Mouse (Mus musculus): ENCODE measurements at regions not wholly inside any gene's neighbourhood (a gene's known extent, or its start where the extent isn't known, plus 50 kb on each side); places are given as distances from the start of the nearest gene placed in this dataset.

DNA sequence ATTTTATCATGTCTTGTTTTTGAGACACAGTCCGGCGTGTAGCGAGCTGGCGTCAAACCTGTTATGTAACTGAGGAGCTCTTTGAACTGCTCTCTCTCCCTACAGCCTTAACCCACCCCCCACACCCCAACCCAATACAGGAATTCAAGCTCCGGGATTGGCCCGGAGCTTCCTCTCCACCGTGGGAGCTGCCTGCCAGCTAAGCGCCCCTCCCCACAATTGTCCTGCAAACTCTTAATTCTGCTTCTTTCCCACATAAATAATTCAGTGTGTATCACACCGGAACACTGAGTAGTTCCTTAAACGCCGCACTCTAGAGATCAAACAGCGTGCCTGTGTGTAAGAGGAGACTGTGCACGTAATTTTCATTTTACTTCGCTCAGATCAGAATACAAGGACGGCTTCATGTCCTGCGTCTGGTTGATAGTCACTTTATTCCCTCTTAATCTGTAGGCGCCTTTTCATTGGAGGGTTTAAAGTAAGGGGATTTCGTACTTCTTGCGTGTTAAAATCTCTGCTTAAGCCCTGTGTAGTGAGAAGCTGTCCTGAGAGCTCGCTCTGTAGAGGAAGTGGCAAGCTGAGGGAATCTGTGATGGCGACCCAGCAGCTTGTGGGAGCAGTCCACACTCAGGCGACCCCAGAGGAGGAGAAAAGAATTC, 95.3 kb upstream of the Pabpc6 start:
- Histone ChIP-seq H3K27ac (ENCODE audit: insufficient read depth, low read length) (no peak overlapping the region), H3K4me1 (ENCODE audit: control insufficient read depth, insufficient read depth, low read length) (no peaks in the 10 kb centered on the region), H3K9ac (ENCODE audit: low read depth, poor library complexity, severe bottlenecking) (no peak overlapping the region)

DNA sequence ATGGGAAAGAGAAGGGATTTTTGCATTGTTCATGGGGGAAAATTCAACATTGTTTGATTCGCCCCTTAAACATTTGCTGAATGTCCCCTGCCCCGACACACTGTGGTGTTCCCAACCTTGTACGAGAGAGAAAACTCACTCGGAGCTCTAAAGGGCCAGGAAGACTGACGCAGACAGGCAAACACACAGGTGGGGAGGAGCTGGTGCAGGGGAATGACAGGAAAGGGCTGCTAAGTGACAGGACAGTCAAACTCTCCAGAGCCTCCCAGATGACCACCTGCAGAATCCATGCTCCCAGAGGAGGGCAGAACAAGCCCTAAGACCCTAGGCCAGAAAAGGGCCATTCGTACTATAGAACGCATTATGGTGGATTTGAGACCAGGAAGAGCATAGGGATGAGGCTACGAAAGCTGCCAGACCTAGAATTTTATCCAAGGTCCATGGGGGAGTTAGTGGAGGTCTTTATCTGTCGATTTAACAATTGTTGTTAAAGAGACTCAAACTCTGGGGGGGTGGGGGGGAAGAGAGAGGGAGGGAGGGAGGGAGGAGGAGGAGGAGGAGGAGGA, 94.6 kb upstream of the Pabpc6 start:
- Histone ChIP-seq H3K9ac (ENCODE audit: low read depth, poor library complexity, severe bottlenecking) (no peak overlapping the region), H3K27ac (ENCODE audit: insufficient read depth, low read length) (no peak overlapping the region)

More for the DNA sequence above, 95.3 kb upstream of the Pabpc6 start:
- Histone ChIP-seq H3K36me3 (ENCODE audit: control insufficient read depth, insufficient read depth, low read length, poor library complexity, severe bottlenecking) (no peaks in the 10 kb centered on the region), H3K9me3 (replicated peaks; ENCODE audit: control insufficient read depth, insufficient read depth, low read length, poor library complexity, severe bottlenecking) (peaks cover 8% of the 10 kb centered on the region; the same call in 1 of the 2 replicates), H3K27me3 (ENCODE audit: control insufficient read depth, insufficient read depth, low read length, poor library complexity, severe bottlenecking) (no peaks in the 10 kb centered on the region), H3K4me3 (ENCODE audit: low read depth, low read length) (no peak overlapping the region)
- TF ChIP-seq CTCF (IDR thresholded peaks at IDR 0.05; ENCODE audit: low read depth, low read length) (no peak), EP300 (IDR thresholded peaks at IDR 0.05; ENCODE audit: insufficient read depth, low read depth, low read length) (no peak), POLR2A (IDR thresholded peaks at IDR 0.05; ENCODE audit: insufficient read depth, low read length) (no peak)

DNA sequence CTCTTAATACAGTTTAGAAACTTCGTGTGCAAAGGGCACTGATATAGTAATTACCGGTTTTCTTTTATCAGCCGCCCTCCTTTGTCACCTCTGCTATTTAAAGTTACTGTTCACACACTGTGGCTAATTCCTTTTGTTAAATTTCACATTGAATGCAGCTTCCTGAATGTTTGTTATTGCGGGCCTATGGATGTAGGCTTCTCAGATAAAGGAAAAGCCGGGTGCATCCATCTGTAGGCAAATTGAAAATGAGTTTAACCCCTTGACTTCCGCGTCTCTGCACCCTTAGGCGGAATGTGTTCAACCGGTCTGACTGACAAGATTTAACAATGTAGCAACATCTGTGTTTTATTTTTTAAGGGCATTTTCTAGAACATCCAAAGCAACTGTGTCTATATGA, 93.6 kb upstream of the Pabpc6 start:
- Histone ChIP-seq H3K9ac (ENCODE audit: low read depth, poor library complexity, severe bottlenecking) (no peak overlapping the region), H3K4me3 (ENCODE audit: low read depth, low read length) (no peak overlapping the region), H3K4me1 (ENCODE audit: control insufficient read depth, insufficient read depth, low read length) (no peaks in the 10 kb centered on the region)

More for the DNA sequence above, 94.6 kb upstream of the Pabpc6 start:
- Histone ChIP-seq H3K9me3 (replicated peaks; ENCODE audit: control insufficient read depth, insufficient read depth, low read length, poor library complexity, severe bottlenecking) (peaks cover 8% of the 10 kb centered on the region; the same call in 1 of the 2 replicates), H3K4me1 (ENCODE audit: control insufficient read depth, insufficient read depth, low read length) (no peaks in the 10 kb centered on the region), H3K4me3 (ENCODE audit: low read depth, low read length) (no peak overlapping the region), H3K36me3 (ENCODE audit: control insufficient read depth, insufficient read depth, low read length, poor library complexity, severe bottlenecking) (no peaks in the 10 kb centered on the region), H3K27me3 (ENCODE audit: control insufficient read depth, insufficient read depth, low read length, poor library complexity, severe bottlenecking) (no peaks in the 10 kb centered on the region)
- TF ChIP-seq POLR2A (IDR thresholded peaks at IDR 0.05; ENCODE audit: insufficient read depth, low read length), result no peak
- no peak for TF ChIP-seq EP300 (IDR thresholded peaks at IDR 0.05; ENCODE audit: insufficient read depth, low read depth, low read length)
- no peak for TF ChIP-seq CTCF (IDR thresholded peaks at IDR 0.05; ENCODE audit: low read depth, low read length)

DNA sequence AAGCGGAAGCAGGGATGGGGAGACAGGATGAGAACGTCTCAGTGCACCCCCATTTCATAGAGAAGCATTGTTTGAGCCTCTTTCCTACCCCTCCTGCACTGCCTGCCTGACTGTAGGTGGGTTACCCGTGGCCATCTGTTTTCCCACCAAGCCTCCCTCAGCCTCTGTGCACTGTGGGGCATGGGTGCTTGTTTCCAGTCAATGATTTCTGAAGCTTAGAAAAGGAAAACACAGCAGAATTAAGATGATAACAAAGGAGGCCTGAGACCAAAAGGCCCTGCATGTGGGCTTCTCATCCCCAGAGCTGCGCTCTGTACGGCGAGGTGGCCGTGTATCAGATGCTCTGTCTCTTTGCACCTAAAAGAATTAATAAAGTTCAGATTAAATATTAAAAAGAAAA, 92.9 kb upstream of the Pabpc6 start:
- Histone ChIP-seq H3K9me3 (replicated peaks; ENCODE audit: control insufficient read depth, insufficient read depth, low read length, poor library complexity, severe bottlenecking) (peaks cover 8% of the 10 kb centered on the region; the same call in 1 of the 2 replicates), H3K36me3 (ENCODE audit: control insufficient read depth, insufficient read depth, low read length, poor library complexity, severe bottlenecking) (no peaks in the 10 kb centered on the region), H3K9ac (ENCODE audit: low read depth, poor library complexity, severe bottlenecking) (no peak overlapping the region), H3K27me3 (ENCODE audit: control insufficient read depth, insufficient read depth, low read length, poor library complexity, severe bottlenecking) (no peaks in the 10 kb centered on the region), H3K4me1 (ENCODE audit: control insufficient read depth, insufficient read depth, low read length) (no peaks in the 10 kb centered on the region), H3K27ac (ENCODE audit: insufficient read depth, low read length) (no peak overlapping the region), H3K4me3 (ENCODE audit: low read depth, low read length) (no peak overlapping the region)
- no peak for TF ChIP-seq POLR2A (IDR thresholded peaks at IDR 0.05; ENCODE audit: insufficient read depth, low read length)
- no peak for TF ChIP-seq CTCF (IDR thresholded peaks at IDR 0.05; ENCODE audit: low read depth, low read length)
- TF ChIP-seq EP300 (IDR thresholded peaks at IDR 0.05; ENCODE audit: insufficient read depth, low read depth, low read length), result no peak

More for the DNA sequence above, 93.6 kb upstream of the Pabpc6 start:
- no peaks in the 10 kb centered on the region for H3K36me3 ChIP-seq (ENCODE audit: control insufficient read depth, insufficient read depth, low read length, poor library complexity, severe bottlenecking)
- TF ChIP-seq EP300 (IDR thresholded peaks at IDR 0.05; ENCODE audit: insufficient read depth, low read depth, low read length) (no peak), POLR2A (IDR thresholded peaks at IDR 0.05; ENCODE audit: insufficient read depth, low read length) (no peak), CTCF (IDR thresholded peaks at IDR 0.05; ENCODE audit: low read depth, low read length) (no peak)
- H3K27me3 ChIP-seq (ENCODE audit: control insufficient read depth, insufficient read depth, low read length, poor library complexity, severe bottlenecking), result no peaks in the 10 kb centered on the region
- H3K27ac ChIP-seq (ENCODE audit: insufficient read depth, low read length), result no peak overlapping the region
- H3K9me3 ChIP-seq (replicated peaks; ENCODE audit: control insufficient read depth, insufficient read depth, low read length, poor library complexity, severe bottlenecking), result peaks cover 8% of the 10 kb centered on the region; the same call in 1 of the 2 replicates

DNA sequence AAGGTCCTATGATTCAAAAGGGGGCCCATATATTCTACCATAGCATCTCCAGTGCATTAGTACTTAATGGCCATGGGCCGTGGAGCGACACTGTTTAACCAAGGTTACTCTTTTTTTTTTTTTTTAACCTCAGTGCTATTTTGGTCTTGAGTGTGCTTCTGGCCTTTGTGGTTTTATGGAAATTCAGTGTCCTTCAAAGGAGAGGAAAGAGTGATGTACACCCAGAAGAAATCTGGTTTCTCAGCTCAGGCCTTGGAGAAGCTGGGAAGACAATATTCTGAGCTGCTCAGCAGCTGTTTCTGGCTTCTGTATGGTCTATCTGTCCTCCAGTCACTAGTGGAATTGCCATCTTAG, 91.2 kb upstream of the Pabpc6 start:
- H3K4me1 ChIP-seq (ENCODE audit: control insufficient read depth, insufficient read depth, low read length), result no peaks in the 10 kb centered on the region
- H3K27me3 ChIP-seq (ENCODE audit: control insufficient read depth, insufficient read depth, low read length, poor library complexity, severe bottlenecking), result no peaks in the 10 kb centered on the region
- H3K27ac ChIP-seq (ENCODE audit: insufficient read depth, low read length), result no peak overlapping the region
- H3K9me3 ChIP-seq (replicated peaks; ENCODE audit: control insufficient read depth, insufficient read depth, low read length, poor library complexity, severe bottlenecking), result peaks cover 7% of the 10 kb centered on the region; the same call in 1 of the 2 replicates
- H3K4me3 ChIP-seq (ENCODE audit: low read depth, low read length), result no peak overlapping the region
- H3K36me3 ChIP-seq (ENCODE audit: control insufficient read depth, insufficient read depth, low read length, poor library complexity, severe bottlenecking), result no peaks in the 10 kb centered on the region
- TF ChIP-seq CTCF (IDR thresholded peaks at IDR 0.05; ENCODE audit: low read depth, low read length), result no peak
- no peak for TF ChIP-seq POLR2A (IDR thresholded peaks at IDR 0.05; ENCODE audit: insufficient read depth, low read length)
- TF ChIP-seq EP300 (IDR thresholded peaks at IDR 0.05; ENCODE audit: insufficient read depth, low read depth, low read length), result no peak
- H3K9ac ChIP-seq (ENCODE audit: low read depth, poor library complexity, severe bottlenecking), result no peak overlapping the region

DNA sequence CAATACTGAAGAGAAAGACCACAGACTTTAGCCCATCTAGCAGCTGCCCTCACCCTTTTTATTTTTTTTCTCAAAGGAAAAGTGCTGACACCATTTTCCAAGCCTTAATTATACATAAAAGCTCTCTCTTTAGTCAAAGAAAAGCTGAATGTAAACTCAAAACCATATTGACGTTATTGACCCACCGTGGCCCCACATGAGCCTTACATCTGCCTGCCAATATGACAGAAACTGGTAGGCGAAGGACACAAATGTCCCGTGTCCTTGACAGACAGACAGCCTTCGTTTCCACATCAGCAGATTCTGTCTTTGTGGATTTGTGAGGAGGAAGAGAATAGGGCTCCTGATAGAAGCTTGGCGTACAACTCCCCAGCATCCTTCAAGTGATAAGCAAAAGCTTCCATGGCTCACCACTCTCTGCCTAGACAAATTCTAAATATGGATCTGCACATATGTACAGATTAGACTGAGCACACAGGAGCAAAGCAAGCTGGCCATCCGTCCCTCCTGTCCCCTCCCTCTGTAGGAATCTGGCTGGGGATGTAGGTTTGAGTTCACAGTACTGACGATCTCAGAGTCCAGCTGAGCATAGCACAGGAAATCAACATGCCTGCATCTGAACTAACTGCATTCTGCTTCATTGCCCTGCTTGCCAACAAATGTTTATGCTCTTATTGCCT, 90.6 kb upstream of the Pabpc6 start:
- Histone ChIP-seq H3K27me3 (ENCODE audit: control insufficient read depth, insufficient read depth, low read length, poor library complexity, severe bottlenecking) (no peaks in the 10 kb centered on the region), H3K4me1 (ENCODE audit: control insufficient read depth, insufficient read depth, low read length) (no peaks in the 10 kb centered on the region), H3K9me3 (replicated peaks; ENCODE audit: control insufficient read depth, insufficient read depth, low read length, poor library complexity, severe bottlenecking) (0 out of 2 replicates have a peak, but pooled peaks cover 2% of the 10 kb centered on the region), H3K4me3 (ENCODE audit: low read depth, low read length) (no peak overlapping the region), H3K27ac (ENCODE audit: insufficient read depth, low read length) (no peak overlapping the region), H3K36me3 (ENCODE audit: control insufficient read depth, insufficient read depth, low read length, poor library complexity, severe bottlenecking) (no peaks in the 10 kb centered on the region), H3K9ac (ENCODE audit: low read depth, poor library complexity, severe bottlenecking) (no peak overlapping the region)
- TF ChIP-seq POLR2A (IDR thresholded peaks at IDR 0.05; ENCODE audit: insufficient read depth, low read length), result no peak
- TF ChIP-seq EP300 (IDR thresholded peaks at IDR 0.05; ENCODE audit: insufficient read depth, low read depth, low read length), result no peak
- no peak for TF ChIP-seq CTCF (IDR thresholded peaks at IDR 0.05; ENCODE audit: low read depth, low read length)

All from ES-Bruce4 (cell line).